Mouse (Mus musculus) heart, postnatal 0 days (tissue): ENCODE data around the gene Dph6.

Experiments
- CTCF ChIP-seq: IDR thresholded peaks from 2 replicates; pipeline ENCODE4 v1.5.1; 2016; ENCODE audit warnings: antibody characterized with exemption, control low read depth, low read depth
- EP300 ChIP-seq: IDR thresholded peaks from 2 replicates; pipeline ENCODE4 v1.6.1; 2016; ENCODE audit warnings: antibody characterized with exemption, low read depth

- TF ChIP-seq CTCF (no peak), EP300 (no peak)
Observed at GRCm38 (mm10) chr2:114610110-114610509, 44.7 kb downstream of the Dph6 start.
